Mouse (Mus musculus): ENCODE results near the gene Oas1f. TPM values are rescaled to one million over a fixed set of nuclear protein-coding genes. Genes with fewer than 3 reads are reported as not detected.
A peak's percentile ranks its signal among the peaks of the same experiment; 100 is the strongest.

The Oas1f gene
- polyA plus RNA-seq, 1 experiment, result not detected

- H3K36me3 ChIP-seq (ENCODE audit: control insufficient read depth, insufficient read depth), result no peaks in the 10 kb centered on the region
- H3K27me3 ChIP-seq (ENCODE audit: control insufficient read depth, insufficient read depth, insufficient read length), result no peaks in the 10 kb centered on the region
- H3K79me3 ChIP-seq (ENCODE audit: low read depth), result no peaks in the 10 kb centered on the region
- H3K79me2 ChIP-seq (ENCODE audit: control insufficient read depth, insufficient read depth), result no peaks in the 10 kb centered on the region
- TF ChIP-seq CTCF (IDR thresholded peaks at IDR 0.05; ENCODE audit: control insufficient read depth, insufficient read depth, insufficient read length), result no peak
- TF ChIP-seq MYOD1 (IDR thresholded peaks at IDR 0.05; ENCODE audit: control insufficient read depth, insufficient read length, low read depth), result no peak
- TF ChIP-seq CEBPB (IDR thresholded peaks at IDR 0.05; ENCODE audit: low read depth), result no peak
- no peak for TF ChIP-seq MAX (IDR thresholded peaks at IDR 0.05)
- no peak for TF ChIP-seq FOSL1 (IDR thresholded peaks at IDR 0.05; ENCODE audit: insufficient read depth, low read length, poor library complexity, severe bottlenecking)
- TF ChIP-seq USF1 (IDR thresholded peaks at IDR 0.05; ENCODE audit: low read depth), result no peak
- no peak for TF ChIP-seq MYOG (IDR thresholded peaks at IDR 0.05; ENCODE audit: control insufficient read depth, extremely low read depth, insufficient read length)
- H3ac ChIP-seq (ENCODE audit: control insufficient read depth, insufficient read length, low read depth), result peak within 1 kb of the TSS; percentile 40
- no peak within 1 kb of the TSS for H3K4me3 ChIP-seq (ENCODE audit: insufficient read depth, poor library complexity, severe bottlenecking)
Observed at GRCm38 (mm10) chr5:120811951-120812819, 35.0 kb upstream of the Oas1f start, which contains the start of gene Oas1c. Oas1c (minus strand) TSS chr5:120812514.

- Histone ChIP-seq H3K79me2 (ENCODE audit: control insufficient read depth, insufficient read depth) (no peaks in the 10 kb centered on the region), H3K36me3 (ENCODE audit: control insufficient read depth, insufficient read depth) (no peaks in the 10 kb centered on the region), H3K79me3 (ENCODE audit: low read depth) (no peaks in the 10 kb centered on the region), H3K27me3 (ENCODE audit: control insufficient read depth, insufficient read depth, insufficient read length) (no peaks in the 10 kb centered on the region), H3ac (ENCODE audit: control insufficient read depth, insufficient read length, low read depth) (no peak overlapping the region), H3K4me3 (ENCODE audit: insufficient read depth, poor library complexity, severe bottlenecking) (no peak overlapping the region)
- TF ChIP-seq USF1 (IDR thresholded peaks at IDR 0.05; ENCODE audit: low read depth), result no peak
- TF ChIP-seq MYOG (IDR thresholded peaks at IDR 0.05; ENCODE audit: control insufficient read depth, extremely low read depth, insufficient read length), result no peak
- TF ChIP-seq CEBPB (IDR thresholded peaks at IDR 0.05; ENCODE audit: low read depth), result no peak
- TF ChIP-seq MYOD1 (IDR thresholded peaks at IDR 0.05; ENCODE audit: control insufficient read depth, insufficient read length, low read depth), result no peak
- no peak for TF ChIP-seq CTCF (IDR thresholded peaks at IDR 0.05; ENCODE audit: control insufficient read depth, insufficient read depth, insufficient read length)
- no peak for TF ChIP-seq FOSL1 (IDR thresholded peaks at IDR 0.05; ENCODE audit: insufficient read depth, low read length, poor library complexity, severe bottlenecking)
- no peak for TF ChIP-seq MAX (IDR thresholded peaks at IDR 0.05)
Observed at GRCm38 (mm10) chr5:120813023-120813422, 34.1 kb upstream of the Oas1f start.

- no peaks in the 10 kb centered on the region for H3K79me2 ChIP-seq (ENCODE audit: control insufficient read depth, insufficient read depth)
- no peaks in the 10 kb centered on the region for H3K79me3 ChIP-seq (ENCODE audit: low read depth)
- H3ac ChIP-seq (ENCODE audit: control insufficient read depth, insufficient read length, low read depth), result no peak overlapping the region
- H3K4me3 ChIP-seq (ENCODE audit: insufficient read depth, poor library complexity, severe bottlenecking), result no peak overlapping the region
- no peaks in the 10 kb centered on the region for H3K27me3 ChIP-seq (ENCODE audit: control insufficient read depth, insufficient read depth, insufficient read length)
- TF ChIP-seq MYOD1 (IDR thresholded peaks at IDR 0.05; ENCODE audit: control insufficient read depth, insufficient read length, low read depth) (no peak), MAX (IDR thresholded peaks at IDR 0.05) (no peak), MYOG (IDR thresholded peaks at IDR 0.05; ENCODE audit: control insufficient read depth, extremely low read depth, insufficient read length) (no peak), CTCF (IDR thresholded peaks at IDR 0.05; ENCODE audit: control insufficient read depth, insufficient read depth, insufficient read length) (no peak), USF1 (IDR thresholded peaks at IDR 0.05; ENCODE audit: low read depth) (no peak), FOSL1 (IDR thresholded peaks at IDR 0.05; ENCODE audit: insufficient read depth, low read length, poor library complexity, severe bottlenecking) (no peak), CEBPB (IDR thresholded peaks at IDR 0.05; ENCODE audit: low read depth) (no peak)
- H3K36me3 ChIP-seq (ENCODE audit: control insufficient read depth, insufficient read depth), result no peaks in the 10 kb centered on the region
Observed at GRCm38 (mm10) chr5:120815949-120816348, 31.2 kb upstream of the Oas1f start.

GRCm38 (mm10) chr5:120818999-120819398, 28.2 kb upstream of the Oas1f start:
- Histone ChIP-seq H3ac (ENCODE audit: control insufficient read depth, insufficient read length, low read depth) (no peak overlapping the region), H3K79me3 (ENCODE audit: low read depth) (no peaks in the 10 kb centered on the region)
- TF ChIP-seq MAX (IDR thresholded peaks at IDR 0.05) (no peak), MYOD1 (IDR thresholded peaks at IDR 0.05; ENCODE audit: control insufficient read depth, insufficient read length, low read depth) (no peak), FOSL1 (IDR thresholded peaks at IDR 0.05; ENCODE audit: insufficient read depth, low read length, poor library complexity, severe bottlenecking) (no peak), CEBPB (IDR thresholded peaks at IDR 0.05; ENCODE audit: low read depth) (no peak), USF1 (IDR thresholded peaks at IDR 0.05; ENCODE audit: low read depth) (no peak), CTCF (IDR thresholded peaks at IDR 0.05; ENCODE audit: control insufficient read depth, insufficient read depth, insufficient read length) (no peak), MYOG (IDR thresholded peaks at IDR 0.05; ENCODE audit: control insufficient read depth, extremely low read depth, insufficient read length) (no peak)

GRCm38 (mm10) chr5:120831031-120831430, 16.1 kb upstream of the Oas1f start:
- no peak for TF ChIP-seq USF1 (IDR thresholded peaks at IDR 0.05; ENCODE audit: low read depth)

More at GRCm38 (mm10) chr5:120818999-120819398, 28.2 kb upstream of the Oas1f start:
- Histone ChIP-seq H3K79me2 (ENCODE audit: control insufficient read depth, insufficient read depth) (no peaks in the 10 kb centered on the region), H3K36me3 (ENCODE audit: control insufficient read depth, insufficient read depth) (no peaks in the 10 kb centered on the region), H3K27me3 (ENCODE audit: control insufficient read depth, insufficient read depth, insufficient read length) (no peaks in the 10 kb centered on the region), H3K4me3 (ENCODE audit: insufficient read depth, poor library complexity, severe bottlenecking) (no peak overlapping the region)

More at GRCm38 (mm10) chr5:120831031-120831430, 16.1 kb upstream of the Oas1f start:
- no peaks in the 10 kb centered on the region for H3K79me3 ChIP-seq (ENCODE audit: low read depth)
- H3K79me2 ChIP-seq (ENCODE audit: control insufficient read depth, insufficient read depth), result no peaks in the 10 kb centered on the region
- no peak overlapping the region for H3K4me3 ChIP-seq (ENCODE audit: insufficient read depth, poor library complexity, severe bottlenecking)
- H3K27me3 ChIP-seq (ENCODE audit: control insufficient read depth, insufficient read depth, insufficient read length), result no peaks in the 10 kb centered on the region
- H3K36me3 ChIP-seq (ENCODE audit: control insufficient read depth, insufficient read depth), result no peaks in the 10 kb centered on the region
- H3ac ChIP-seq (ENCODE audit: control insufficient read depth, insufficient read length, low read depth), result no peak overlapping the region
